28 mouse cellular contexts compared by ENCODE assay signal in the genomic region with DNA sequence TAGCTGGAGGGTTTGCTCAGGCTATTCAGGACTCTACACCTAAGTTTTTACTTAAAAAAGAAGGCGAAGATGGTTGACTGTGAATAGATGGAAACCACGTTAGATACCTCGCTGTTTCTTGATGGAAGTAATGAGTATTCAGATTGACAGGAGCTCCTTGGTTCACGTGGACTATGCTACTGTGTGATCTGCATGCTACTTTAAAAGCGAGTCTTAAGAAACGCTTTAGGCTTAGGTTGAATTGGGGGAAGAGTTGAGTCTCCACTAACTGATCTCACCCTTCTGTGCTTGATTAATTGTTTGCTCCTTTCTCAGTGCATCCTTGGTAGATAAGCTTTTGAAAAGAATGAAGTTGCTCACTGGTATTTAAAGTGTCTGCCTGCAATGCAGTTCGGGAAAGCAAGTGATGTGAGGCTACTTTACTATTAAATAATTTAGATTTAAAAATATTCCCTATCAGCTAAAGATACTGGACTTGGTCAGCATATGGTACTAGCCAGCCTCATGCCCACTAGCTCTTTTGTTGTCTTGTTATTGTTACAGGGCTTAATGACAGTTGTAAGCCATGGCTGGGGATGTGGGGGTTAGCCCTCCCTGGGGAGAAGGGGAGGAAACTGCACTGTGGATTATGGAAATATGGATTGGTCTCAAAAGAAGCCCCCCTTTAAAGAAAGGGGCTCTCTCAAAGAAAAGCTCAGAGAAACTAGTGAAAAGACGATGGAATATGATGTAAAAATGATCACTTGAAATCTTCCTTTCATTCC.
DNase-seq lines count a peak whose midpoint lies in the region; ATAC-seq lines count a peak whose summit lies in the region.
"Had no signal": no experiment of that assay in that cellular context is flagged by ENCODE, and none has a peak within 500 bp of the region (broad histone marks: within the 10 kb centered on the region; RNA-seq: fewer than 3 reads in every experiment).

No protein-coding gene starts in this region.

- no peaks in the 10 kb centered on the region for H3K9me3 ChIP-seq in forebrain, embryonic 13.5 days (replicated peaks)
- no peaks in the 10 kb centered on the region for H3K9me3 ChIP-seq in forebrain, embryonic 10.5 days
- H3K9me3 ChIP-seq in midbrain, embryonic 12.5 days, result no peaks in the 10 kb centered on the region
- H3K9me3 ChIP-seq in midbrain, embryonic 10.5 days (replicated peaks), result no peaks in the 10 kb centered on the region
- H3K9me3 ChIP-seq in midbrain, embryonic 15.5 days, result no peaks in the 10 kb centered on the region
- H3K9me3 ChIP-seq: limb, embryonic 10.5 days; limb, embryonic 15.5 days; neural tube, embryonic 12.5 days; stomach, embryonic 15.5 days had no signal

- H3K27ac ChIP-seq in forebrain, embryonic 13.5 days, result 0 out of 2 replicates have a peak overlapping the region, but pooled peaks have one; percentile 6
- H3K27ac ChIP-seq in forebrain, embryonic 10.5 days, result no peak overlapping the region
- H3K27ac ChIP-seq in midbrain, embryonic 12.5 days (replicated peaks), result peak overlapping the region; percentile 16
- no peak overlapping the region; the same call in 1 of the 2 replicates for H3K27ac ChIP-seq in midbrain, embryonic 10.5 days (replicated peaks)
- H3K27ac ChIP-seq in midbrain, embryonic 15.5 days, result no peak overlapping the region
- H3K27ac ChIP-seq: gastrocnemius, adult 2 months; limb, embryonic 10.5 days; limb, embryonic 15.5 days; liver, embryonic 14.5 days; neural tube, embryonic 12.5 days; stomach, embryonic 15.5 days had no signal

- no peak for DNase-seq in forebrain, embryonic 10.5 days (ENCODE audit: extremely low spot score, low spot score)
- no peak for DNase-seq in midbrain, embryonic 10.5 days (ENCODE audit: low spot score)
- DNase-seq in liver, result no peak
- DNase-seq in cerebellum, postnatal 4 days (ENCODE audit: low spot score in 2 of 2), result no peak
- DNase-seq: adrenal gland, postnatal 25 days; cerebellum, adult 2 months; cerebellum, postnatal 25 days; gastrocnemius, adult 2 months; gastrocnemius, postnatal 36 days; heart, adult 18-20 months; heart, postnatal 36 days; kidney, postnatal 14 days; layer of hippocampus, adult 9-11 months; lung, adult 2 months; lung, postnatal 10 days; right cerebral cortex, postnatal 14 days had no signal

- H3K36me3 ChIP-seq in forebrain, embryonic 13.5 days (ENCODE audit: poor library complexity, severe bottlenecking), result no peaks in the 10 kb centered on the region
- no peaks in the 10 kb centered on the region for H3K36me3 ChIP-seq in forebrain, embryonic 10.5 days (replicated peaks)
- no peaks in the 10 kb centered on the region for H3K36me3 ChIP-seq in midbrain, embryonic 12.5 days
- H3K36me3 ChIP-seq in midbrain, embryonic 10.5 days, result no peaks in the 10 kb centered on the region
- no peaks in the 10 kb centered on the region for H3K36me3 ChIP-seq in midbrain, embryonic 15.5 days (replicated peaks)
- H3K36me3 ChIP-seq: limb, embryonic 10.5 days; limb, embryonic 15.5 days; neural tube, embryonic 12.5 days; stomach, embryonic 15.5 days had no signal

- H3K4me1 ChIP-seq in forebrain, embryonic 13.5 days, result peaks cover 9% of the 10 kb centered on the region
- peaks cover 22% of the 10 kb centered on the region for H3K4me1 ChIP-seq in forebrain, embryonic 10.5 days
- peaks cover 16% of the 10 kb centered on the region; the same call in 1 of the 2 replicates for H3K4me1 ChIP-seq in midbrain, embryonic 12.5 days
- H3K4me1 ChIP-seq in midbrain, embryonic 10.5 days, result peaks cover 41% of the 10 kb centered on the region
- peaks cover 15% of the 10 kb centered on the region for H3K4me1 ChIP-seq in midbrain, embryonic 15.5 days
- H3K4me1 ChIP-seq: limb, embryonic 10.5 days; limb, embryonic 15.5 days; neural tube, embryonic 12.5 days; stomach, embryonic 15.5 days had no signal

- 29% methylated on average over 8 of the region's 8 CpGs for WGBS in forebrain, embryonic 13.5 days
- WGBS in forebrain, embryonic 10.5 days, result 51% methylated on average over 8 of the region's 8 CpGs
- 33% methylated on average over 8 of the region's 8 CpGs for WGBS in midbrain, embryonic 12.5 days
- 44% methylated on average over 8 of the region's 8 CpGs for WGBS in midbrain, embryonic 10.5 days
- WGBS in midbrain, embryonic 15.5 days, result 22% methylated on average over 8 of the region's 8 CpGs

- no peak overlapping the region for H3K4me2 ChIP-seq in forebrain, embryonic 13.5 days
- H3K4me2 ChIP-seq in midbrain, embryonic 12.5 days (replicated peaks), result 0 out of 2 replicates have a peak overlapping the region, but pooled peaks have one; percentile 11
- H3K4me2 ChIP-seq in midbrain, embryonic 15.5 days, result no peak overlapping the region
- H3K4me2 ChIP-seq: heart, embryonic 11.5 days; limb, embryonic 15.5 days; neural tube, embryonic 12.5 days; stomach, embryonic 15.5 days had no signal

- H3K9ac ChIP-seq in forebrain, embryonic 13.5 days, result no peak overlapping the region
- no peak overlapping the region for H3K9ac ChIP-seq in midbrain, embryonic 12.5 days (replicated peaks)
- H3K9ac ChIP-seq in midbrain, embryonic 15.5 days, result no peak overlapping the region
- H3K9ac ChIP-seq: limb, embryonic 15.5 days; liver, embryonic 14.5 days; neural tube, embryonic 12.5 days; stomach, embryonic 15.5 days had no signal

- H3K27me3 ChIP-seq in forebrain, embryonic 13.5 days, result no peaks in the 10 kb centered on the region
- H3K27me3 ChIP-seq in forebrain, embryonic 10.5 days (ENCODE audit: poor library complexity, severe bottlenecking), result no peaks in the 10 kb centered on the region
- no peaks in the 10 kb centered on the region; the same call in 1 of the 2 replicates for H3K27me3 ChIP-seq in midbrain, embryonic 12.5 days
- H3K27me3 ChIP-seq in midbrain, embryonic 10.5 days (ENCODE audit: low read depth, poor library complexity, severe bottlenecking), result no peaks in the 10 kb centered on the region
- H3K27me3 ChIP-seq in midbrain, embryonic 15.5 days (replicated peaks), result no peaks in the 10 kb centered on the region
- H3K27me3 ChIP-seq: limb, embryonic 15.5 days; neural tube, embryonic 12.5 days; stomach, embryonic 15.5 days had no signal

- no peak overlapping the region for H3K4me3 ChIP-seq in forebrain, embryonic 13.5 days
- no peak overlapping the region for H3K4me3 ChIP-seq in forebrain, embryonic 10.5 days
- no peak overlapping the region for H3K4me3 ChIP-seq in midbrain, embryonic 12.5 days
- H3K4me3 ChIP-seq in midbrain, embryonic 10.5 days, result no peak overlapping the region
- H3K4me3 ChIP-seq in midbrain, embryonic 15.5 days, result no peak overlapping the region
- H3K4me3 ChIP-seq: gastrocnemius, adult 2 months; limb, embryonic 10.5 days; limb, embryonic 15.5 days; myocyte; neural tube, embryonic 12.5 days; stomach, embryonic 15.5 days had no signal

- peak; percentile 36; the same call in 1 of the 2 replicates for ATAC-seq in forebrain, embryonic 13.5 days
- ATAC-seq in midbrain, embryonic 12.5 days (ENCODE audit: low FRiP score, low read depth), result peak; percentile 81
- ATAC-seq in midbrain, embryonic 15.5 days (replicated peaks), result peak; percentile 49; the same call in 1 of the 2 replicates
- ATAC-seq: CD4-positive, CD25-positive, alpha-beta regulatory T cell, adult 4 months; intestine, postnatal 0 days had no signal

Comparison
In these comparisons a context has a peak if more than half of its experiments do, and no peak if none do; other contexts are left out.
1. H3K27ac ChIP-seq: peak in forebrain, embryonic 13.5 days (single experiment) and midbrain, embryonic 12.5 days (single experiment); none in forebrain, embryonic 10.5 days (single experiment), midbrain, embryonic 10.5 days (single experiment) and midbrain, embryonic 15.5 days (single experiment).
2. Peak in every context shown above with its lines, with median percentiles within 50 percentile points of each other: ATAC-seq.